Mouse (Mus musculus): ENCODE measurements around the gene Cnpy4. TPM values are rescaled to one million over a fixed set of nuclear protein-coding genes. Genes with fewer than 3 reads are reported as not detected.

The Cnpy4 gene
- polyA plus RNA-seq, 1 experiment from 2014 or later, result 36.0 TPM

DNA sequence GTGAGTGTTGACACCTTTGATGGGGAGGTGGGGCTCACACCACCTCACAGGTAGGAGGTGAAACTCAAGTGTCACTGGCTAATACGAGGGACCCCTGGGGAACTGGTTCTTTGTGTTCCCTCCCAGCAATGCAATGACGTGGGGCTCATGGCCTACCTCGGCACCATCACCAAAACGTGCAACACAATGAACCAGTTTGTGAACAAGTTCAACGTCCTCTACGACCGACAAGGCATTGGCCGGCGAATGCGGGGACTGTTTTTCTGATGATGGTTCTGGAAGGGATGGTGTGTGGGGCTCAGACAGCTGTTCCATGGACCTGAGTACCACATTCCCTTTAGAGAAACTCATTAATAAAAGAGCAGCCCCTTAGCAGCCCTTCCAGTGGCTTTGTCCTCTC is 23.7 kb upstream of the Cnpy4 start:
- DNase-seq (ENCODE audit: low spot score) (no peak), ATAC-seq (replicated peaks; ENCODE audit: low FRiP score) (no peak)
- whole genome bisulfite sequencing, result 77% methylated on average over 10 of the region's 10 CpGs

DNA sequence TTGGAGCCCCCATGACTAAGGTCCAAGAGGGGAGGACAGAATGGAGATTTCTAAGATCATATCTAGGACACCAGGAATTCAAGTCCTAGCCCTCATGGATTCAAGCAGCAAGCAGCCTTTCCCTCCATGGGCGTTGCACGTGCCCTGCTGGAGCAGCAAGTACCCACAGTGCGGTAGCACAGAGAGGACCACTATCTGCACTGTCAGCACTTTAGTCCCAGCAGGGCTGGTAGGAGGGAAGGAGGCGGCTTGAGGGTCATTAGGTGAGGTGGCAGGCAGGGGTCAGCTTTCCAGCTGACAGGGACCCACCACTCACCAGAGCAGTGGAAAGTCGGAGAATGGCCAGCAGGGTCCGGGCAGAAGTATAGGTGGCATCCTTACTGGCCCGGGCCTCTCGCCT is 21.7 kb upstream of the Cnpy4 start:
- H3K9ac ChIP-seq (ENCODE audit: low read depth, low read length), result no peak overlapping the region
- ATAC-seq (replicated peaks; ENCODE audit: low FRiP score) (no peak), DNase-seq (ENCODE audit: low spot score) (no peak)
- WGBS, result 89% methylated on average over 8 of the region's 8 CpGs
- no peak overlapping the region for H3K4me3 ChIP-seq (ENCODE audit: low read depth, low read length)
- peaks cover 19% of the 10 kb centered on the region for H3K4me1 ChIP-seq (replicated peaks; ENCODE audit: control insufficient read depth, insufficient read depth, low read length)
- no peak overlapping the region for H3K4me2 ChIP-seq
- no peak overlapping the region for H3K27ac ChIP-seq (ENCODE audit: low read depth, low read length)
- H3K36me3 ChIP-seq (ENCODE audit: control insufficient read depth, insufficient read depth, low read length), result peaks cover 75% of the 10 kb centered on the region
- no peaks in the 10 kb centered on the region for H3K27me3 ChIP-seq (replicated peaks; ENCODE audit: control insufficient read depth, insufficient read depth, low read length)
- no peaks in the 10 kb centered on the region for H3K9me3 ChIP-seq (ENCODE audit: control insufficient read depth, low read length)

More for the DNA sequence above, 23.7 kb upstream of the Cnpy4 start:
- Histone ChIP-seq H3K4me1 (replicated peaks; ENCODE audit: control insufficient read depth, insufficient read depth, low read length) (peaks cover 16% of the 10 kb centered on the region), H3K27ac (ENCODE audit: low read depth, low read length) (no peak overlapping the region), H3K4me3 (ENCODE audit: low read depth, low read length) (no peak overlapping the region), H3K36me3 (ENCODE audit: control insufficient read depth, insufficient read depth, low read length) (peaks cover 61% of the 10 kb centered on the region), H3K9ac (ENCODE audit: low read depth, low read length) (no peak overlapping the region), H3K4me2 (no peak overlapping the region; the same call in 1 of the 2 replicates), H3K9me3 (ENCODE audit: control insufficient read depth, low read length) (no peaks in the 10 kb centered on the region), H3K27me3 (replicated peaks; ENCODE audit: control insufficient read depth, insufficient read depth, low read length) (no peaks in the 10 kb centered on the region)

DNA sequence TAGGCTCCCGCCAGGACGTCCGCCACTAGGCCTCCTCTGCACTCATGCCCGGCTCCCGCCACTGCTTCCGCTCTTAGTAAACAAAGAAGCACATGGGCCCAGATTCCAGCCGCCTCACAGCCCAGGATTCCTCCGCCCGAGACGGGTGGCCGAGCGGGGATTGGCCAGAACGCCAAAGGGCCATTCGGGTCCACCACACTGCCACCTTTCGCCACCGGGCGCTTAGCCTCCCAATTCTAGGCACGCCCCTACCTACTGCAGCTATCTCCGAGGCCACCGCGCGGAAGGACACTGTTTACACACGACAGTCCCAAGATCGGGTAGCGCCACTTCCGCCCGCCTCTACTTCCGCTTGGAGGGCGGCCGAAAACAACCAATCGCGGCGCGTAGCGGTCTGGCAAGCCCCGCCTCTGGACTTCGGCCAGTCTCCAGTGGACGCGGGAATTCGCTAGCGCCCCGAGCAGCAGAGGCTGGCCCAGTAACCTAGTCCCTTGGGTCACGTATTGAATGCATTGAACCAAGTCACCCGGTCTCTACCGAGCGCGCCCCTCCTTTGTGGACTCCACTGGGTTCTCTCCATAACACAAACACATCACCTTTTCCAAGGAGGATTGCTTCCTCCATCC is 16.2 kb upstream of the Cnpy4 start:
- peaks cover 53% of the 10 kb centered on the region for H3K36me3 ChIP-seq (ENCODE audit: control insufficient read depth, insufficient read depth, low read length)
- H3K4me2 ChIP-seq, result peak overlapping the region; percentile 77
- H3K4me3 ChIP-seq (ENCODE audit: low read depth, low read length), result peak overlapping the region; percentile 92
- H3K27ac ChIP-seq (ENCODE audit: low read depth, low read length), result peak overlapping the region; percentile 100
- ATAC-seq (replicated peaks; ENCODE audit: low FRiP score), result peak; percentile 80
- H3K9ac ChIP-seq (ENCODE audit: low read depth, low read length), result peak overlapping the region; percentile 98
- peak; percentile 98 for DNase-seq (ENCODE audit: low spot score)
- under 1% methylated on average over 47 of the region's 47 CpGs for WGBS
- H3K27me3 ChIP-seq (replicated peaks; ENCODE audit: control insufficient read depth, insufficient read depth, low read length), result no peaks in the 10 kb centered on the region
- peaks cover 14% of the 10 kb centered on the region for H3K4me1 ChIP-seq (replicated peaks; ENCODE audit: control insufficient read depth, insufficient read depth, low read length)
- H3K9me3 ChIP-seq (ENCODE audit: control insufficient read depth, low read length), result no peaks in the 10 kb centered on the region

DNA sequence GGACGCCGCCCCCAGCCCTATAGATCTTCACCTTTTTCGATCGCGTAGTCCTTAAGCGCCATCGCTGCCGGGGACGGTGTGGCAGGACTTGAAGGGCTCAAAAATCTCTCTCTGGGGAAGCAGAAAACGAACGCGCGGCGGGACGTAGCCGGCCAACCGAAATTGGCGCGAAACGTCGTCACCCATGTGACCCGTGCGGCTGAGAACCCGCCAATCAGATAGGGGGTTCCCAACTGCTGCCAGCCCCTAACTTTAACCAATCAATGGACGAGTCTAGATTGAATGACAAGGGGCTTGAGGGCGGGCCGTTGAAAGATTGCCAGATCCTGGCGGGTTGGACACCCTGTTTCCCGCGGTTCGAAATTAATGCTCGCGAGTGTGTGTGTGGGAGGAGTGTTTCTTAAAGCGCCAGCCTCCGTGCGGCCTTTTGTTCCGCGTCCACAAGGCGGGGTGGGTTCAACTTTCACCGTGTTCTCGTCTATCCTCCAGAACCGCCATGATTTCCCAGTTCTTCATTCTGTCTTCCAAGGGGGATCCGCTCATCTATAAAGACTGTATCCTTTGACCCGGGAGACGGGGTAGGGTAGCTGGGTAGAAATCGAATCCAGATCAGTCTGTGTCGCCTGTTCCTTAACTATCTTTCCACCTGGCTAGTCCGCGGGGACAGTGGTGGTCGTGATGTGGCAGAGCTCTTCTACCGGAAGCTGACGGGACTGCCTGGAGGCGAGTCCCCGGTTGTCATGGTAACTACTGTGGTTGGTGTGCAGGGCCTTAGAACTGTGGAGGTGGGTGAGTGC is 15.4 kb upstream of the Cnpy4 start, which contains the start of the genes Ap4m1 and Mcm7:
Gene Ap4m1, plus strand, starts transcription at position 308 of the 797 bp plus-strand sequence.
Gene Mcm7, minus strand, starts transcription at position 728 of the 797 bp plus-strand sequence.
- under 1% methylated on average over 54 of the region's 54 CpGs for WGBS
- peak within 1 kb of the TSS; percentile 77 for H3K4me2 ChIP-seq
- no peaks in the 10 kb centered on the region for H3K27me3 ChIP-seq (replicated peaks; ENCODE audit: control insufficient read depth, insufficient read depth, low read length)
- peaks cover 48% of the 10 kb centered on the region for H3K36me3 ChIP-seq (ENCODE audit: control insufficient read depth, insufficient read depth, low read length)
- H3K4me3 ChIP-seq (ENCODE audit: low read depth, low read length), result peak within 1 kb of the TSS; percentile 92
- peak within 1 kb of the TSS; percentile 98 for H3K9ac ChIP-seq (ENCODE audit: low read depth, low read length)
- H3K9me3 ChIP-seq (ENCODE audit: control insufficient read depth, low read length), result no peaks in the 10 kb centered on the region
- H3K27ac ChIP-seq (ENCODE audit: low read depth, low read length), result peak within 1 kb of the TSS; percentile 100
- H3K4me1 ChIP-seq (replicated peaks; ENCODE audit: control insufficient read depth, insufficient read depth, low read length), result peaks cover 14% of the 10 kb centered on the region
- DNase-seq (ENCODE audit: low spot score) (peak; percentile 88), ATAC-seq (replicated peaks; ENCODE audit: low FRiP score) (peak; percentile 88)

DNA sequence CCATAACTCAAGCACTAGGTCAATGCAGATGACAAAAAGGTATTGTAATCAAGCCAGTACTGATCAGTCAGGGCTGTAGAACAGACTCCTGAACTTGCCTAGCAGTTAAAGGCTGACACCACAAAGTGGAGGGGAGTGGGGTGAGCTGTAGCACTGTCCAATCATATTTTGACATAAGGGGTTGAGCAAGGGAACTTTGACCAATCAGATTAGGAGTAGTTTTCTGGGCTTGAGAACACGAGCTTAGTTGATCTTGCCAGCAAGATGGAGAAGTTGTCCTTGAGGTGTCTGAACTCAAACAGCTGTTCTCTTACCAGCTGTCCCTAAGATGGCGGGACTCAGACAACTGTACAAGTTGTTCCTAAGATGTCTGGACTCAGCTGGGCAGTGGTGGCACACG is 14.1 kb upstream of the Cnpy4 start:
- peak overlapping the region; percentile 74 for H3K4me2 ChIP-seq
- H3K9ac ChIP-seq (ENCODE audit: low read depth, low read length), result no peak overlapping the region
- H3K4me3 ChIP-seq (ENCODE audit: low read depth, low read length), result peak overlapping the region; percentile 92
- ATAC-seq (replicated peaks; ENCODE audit: low FRiP score) (no peak), DNase-seq (ENCODE audit: low spot score) (no peak)
- H3K4me1 ChIP-seq (replicated peaks; ENCODE audit: control insufficient read depth, insufficient read depth, low read length), result peaks cover 14% of the 10 kb centered on the region
- H3K27ac ChIP-seq (ENCODE audit: low read depth, low read length), result no peak overlapping the region
- 75% methylated on average over 3 of the region's 3 CpGs for WGBS
- no peaks in the 10 kb centered on the region for H3K9me3 ChIP-seq (ENCODE audit: control insufficient read depth, low read length)
- H3K27me3 ChIP-seq (replicated peaks; ENCODE audit: control insufficient read depth, insufficient read depth, low read length), result no peaks in the 10 kb centered on the region
- H3K36me3 ChIP-seq (ENCODE audit: control insufficient read depth, insufficient read depth, low read length), result peaks cover 42% of the 10 kb centered on the region

DNA sequence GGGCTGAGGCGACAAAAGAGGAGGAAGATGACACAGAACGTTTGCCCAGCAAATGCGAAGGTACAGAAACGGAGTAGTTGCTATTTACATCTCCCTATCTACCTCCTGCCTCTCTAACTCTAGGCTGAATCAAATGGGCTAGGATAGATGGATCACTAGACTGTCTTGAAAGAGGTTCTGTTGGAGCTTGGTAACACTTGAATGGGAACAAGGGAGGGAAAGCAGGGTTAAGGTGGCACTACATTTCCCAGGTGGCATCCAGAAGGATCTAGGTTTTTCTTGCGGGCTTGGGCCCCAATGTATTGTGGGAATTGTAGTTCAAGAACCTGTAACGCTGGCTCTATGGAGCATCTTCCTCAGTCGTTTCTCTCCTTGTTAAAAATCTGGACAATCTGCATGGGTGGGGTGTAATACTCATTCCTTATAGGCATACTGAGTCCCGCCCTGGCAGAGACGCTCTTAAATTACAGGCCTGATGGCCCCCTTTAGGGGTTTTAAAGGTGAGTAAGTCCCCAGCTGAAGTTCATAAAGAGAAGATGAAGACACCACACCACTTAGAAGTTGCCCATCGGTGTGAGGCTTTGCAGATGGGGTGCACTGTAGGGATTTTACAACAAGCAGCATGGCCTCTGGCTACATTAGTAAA is 499 bp downstream of the Cnpy4 start:
- no peak for DNase-seq (ENCODE audit: low spot score)
- peaks cover 14% of the 10 kb centered on the region for H3K36me3 ChIP-seq (ENCODE audit: control insufficient read depth, insufficient read depth, low read length)
- H3K4me2 ChIP-seq, result peak overlapping the region; percentile 74
- peak overlapping the region; percentile 74 for H3K4me3 ChIP-seq (ENCODE audit: low read depth, low read length)
- no peaks in the 10 kb centered on the region for H3K9me3 ChIP-seq (ENCODE audit: control insufficient read depth, low read length)
- no peaks in the 10 kb centered on the region for H3K27me3 ChIP-seq (replicated peaks; ENCODE audit: control insufficient read depth, insufficient read depth, low read length)
- ATAC-seq (replicated peaks; ENCODE audit: low FRiP score), result peak; percentile 80
- 0% methylated on average over 10 of the region's 10 CpGs for WGBS
- H3K4me1 ChIP-seq (replicated peaks; ENCODE audit: control insufficient read depth, insufficient read depth, low read length), result peaks cover 15% of the 10 kb centered on the region
- peak overlapping the region; percentile 70; the same call in 1 of the 2 replicates for H3K27ac ChIP-seq (ENCODE audit: low read depth, low read length)
- peak overlapping the region; percentile 86 for H3K9ac ChIP-seq (ENCODE audit: low read depth, low read length)

DNA sequence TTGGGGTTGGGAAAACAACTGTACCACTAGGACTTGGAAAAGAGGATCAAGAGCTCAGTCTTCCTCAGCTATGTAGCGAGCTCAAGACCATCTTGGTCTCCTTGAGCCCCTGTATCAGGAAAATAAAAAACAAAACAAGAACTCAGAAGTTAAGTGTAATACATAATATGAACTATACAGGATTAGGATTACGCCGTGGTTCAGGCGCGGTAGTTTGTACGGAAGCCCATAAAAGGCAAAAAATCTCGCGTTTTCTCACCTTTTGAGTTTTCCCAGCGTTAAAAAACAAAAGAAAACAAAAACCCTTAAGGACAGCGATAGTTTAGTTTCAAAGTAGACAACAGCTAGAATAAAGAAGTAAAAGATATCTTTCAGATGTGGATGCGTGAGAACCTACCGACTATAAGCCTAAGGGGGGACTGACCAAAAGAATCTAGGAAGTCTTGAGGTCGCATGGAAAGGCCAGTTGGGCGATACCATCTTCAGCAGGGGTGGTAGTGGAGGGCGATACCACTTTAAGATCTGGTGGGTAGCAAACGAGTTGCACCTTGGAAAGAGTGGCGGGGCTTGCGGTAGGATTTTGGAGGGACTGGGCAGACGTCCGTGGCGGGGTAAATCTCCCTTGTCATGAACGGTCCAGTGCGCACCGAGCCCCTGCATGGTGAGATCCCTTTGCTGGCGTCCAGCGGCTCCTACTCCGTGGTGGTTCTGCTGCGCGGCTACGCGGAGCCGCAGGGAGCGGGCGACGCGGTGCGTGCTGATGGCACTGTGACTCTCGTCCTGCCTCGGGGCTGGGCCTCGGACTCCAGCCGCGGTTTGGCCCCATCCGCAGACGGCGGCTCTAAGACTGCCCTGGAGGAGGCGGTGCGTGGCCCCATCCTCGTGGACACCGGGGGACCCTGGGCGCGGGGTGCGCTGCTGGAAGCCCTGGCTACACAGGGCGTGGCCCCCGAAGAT is 6.8 kb downstream of the Cnpy4 start, which contains the start of gene Mblac1:
Gene Mblac1, plus strand, starts transcription at position 544 of the 957 bp plus-strand sequence.
- Histone ChIP-seq H3K4me1 (replicated peaks; ENCODE audit: control insufficient read depth, insufficient read depth, low read length) (no peaks in the 10 kb centered on the region; the same call in 1 of the 2 replicates), H3K9ac (ENCODE audit: low read depth, low read length) (peak within 1 kb of the TSS; percentile 91), H3K36me3 (ENCODE audit: control insufficient read depth, insufficient read depth, low read length) (0 out of 2 replicates have a peak, but pooled peaks cover 4% of the 10 kb centered on the region), H3K9me3 (ENCODE audit: control insufficient read depth, low read length) (no peaks in the 10 kb centered on the region), H3K27ac (ENCODE audit: low read depth, low read length) (peak within 1 kb of the TSS; percentile 35), H3K4me2 (peak within 1 kb of the TSS; percentile 99), H3K27me3 (replicated peaks; ENCODE audit: control insufficient read depth, insufficient read depth, low read length) (no peaks in the 10 kb centered on the region), H3K4me3 (ENCODE audit: low read depth, low read length) (peak within 1 kb of the TSS; percentile 77)
- DNase-seq (ENCODE audit: low spot score), result peak; percentile 84
- 6% methylated on average over 54 of the region's 54 CpGs for WGBS
- ATAC-seq (replicated peaks; ENCODE audit: low FRiP score), result peak; percentile 79

Data from liver, embryonic 11.5 days (tissue).